Mouse (Mus musculus): ENCODE data around the gene Clcnka. TPM values are rescaled to one million over a fixed set of nuclear protein-coding genes. Genes with fewer than 3 reads are reported as not detected.

Clcnka gene
- polyA plus RNA-seq, 1 experiment, result not detected

GRCm38 (mm10) chr4:141389366-141390150, 9.0 kb downstream of the Clcnka start:
- no peak overlapping the region for H3K4me3 ChIP-seq (ENCODE audit: insufficient read depth, low read depth, low read length)
- H3K4me1 ChIP-seq (ENCODE audit: control insufficient read depth, insufficient read depth, low read length), result peaks cover under 1% of the 10 kb centered on the region; the same call in 1 of the 2 replicates
- 74% methylated on average over 18 of the region's 18 CpGs for WGBS
- H3K27ac ChIP-seq (ENCODE audit: insufficient read depth, low read depth, low read length), result no peak overlapping the region
- no peak for TF ChIP-seq CTCF (IDR thresholded peaks at IDR 0.05; ENCODE audit: insufficient read depth, low read depth, low read length)
- no peak for TF ChIP-seq POLR2A (IDR thresholded peaks at IDR 0.05; ENCODE audit: insufficient read depth, low read depth, low read length)

- 76% methylated on average over 5 of the region's 5 CpGs for WGBS
- TF ChIP-seq POLR2A (IDR thresholded peaks at IDR 0.05; ENCODE audit: insufficient read depth, low read depth, low read length) (no peak), CTCF (IDR thresholded peaks at IDR 0.05; ENCODE audit: insufficient read depth, low read depth, low read length) (no peak)
- H3K4me1 ChIP-seq (ENCODE audit: control insufficient read depth, insufficient read depth, low read length), result no peaks in the 10 kb centered on the region
Measured at GRCm38 (mm10) chr4:141387933-141388332, 10.6 kb downstream of the Clcnka start.

GRCm38 (mm10) chr4:141387093-141387784, 11.3 kb downstream of the Clcnka start:
- 14% methylated on average over 5 of the region's 5 CpGs for whole genome bisulfite sequencing
- Histone ChIP-seq H3K4me1 (ENCODE audit: control insufficient read depth, insufficient read depth, low read length) (peaks cover 7% of the 10 kb centered on the region), H3K4me3 (ENCODE audit: insufficient read depth, low read depth, low read length) (no peak overlapping the region), H3K27ac (ENCODE audit: insufficient read depth, low read depth, low read length) (no peak overlapping the region)
- no peak for TF ChIP-seq POLR2A (IDR thresholded peaks at IDR 0.05; ENCODE audit: insufficient read depth, low read depth, low read length)
- peak; percentile 23; the same call in 1 of the 2 replicates for TF ChIP-seq CTCF (IDR thresholded peaks at IDR 0.05; ENCODE audit: insufficient read depth, low read depth, low read length)

More at GRCm38 (mm10) chr4:141387933-141388332, 10.6 kb downstream of the Clcnka start:
- Histone ChIP-seq H3K4me3 (ENCODE audit: insufficient read depth, low read depth, low read length) (no peak overlapping the region), H3K27ac (ENCODE audit: insufficient read depth, low read depth, low read length) (no peak overlapping the region)

- TF ChIP-seq CTCF (IDR thresholded peaks at IDR 0.05; ENCODE audit: insufficient read depth, low read depth, low read length) (no peak), POLR2A (IDR thresholded peaks at IDR 0.05; ENCODE audit: insufficient read depth, low read depth, low read length) (no peak)
- Histone ChIP-seq H3K27ac (ENCODE audit: insufficient read depth, low read depth, low read length) (no peak overlapping the region), H3K4me1 (ENCODE audit: control insufficient read depth, insufficient read depth, low read length) (peaks cover 10% of the 10 kb centered on the region), H3K4me3 (ENCODE audit: insufficient read depth, low read depth, low read length) (no peak overlapping the region)
- 78% methylated on average over 7 of the region's 7 CpGs for WGBS
Measured at GRCm38 (mm10) chr4:141386150-141386549, 12.4 kb downstream of the Clcnka start.

- TF ChIP-seq POLR2A (IDR thresholded peaks at IDR 0.05; ENCODE audit: insufficient read depth, low read depth, low read length), result no peak
- TF ChIP-seq CTCF (IDR thresholded peaks at IDR 0.05; ENCODE audit: insufficient read depth, low read depth, low read length), result peak; percentile 88
- no peak overlapping the region for H3K4me3 ChIP-seq (ENCODE audit: insufficient read depth, low read depth, low read length)
- WGBS, result 1% methylated on average over 7 of the region's 7 CpGs
- H3K27ac ChIP-seq (ENCODE audit: insufficient read depth, low read depth, low read length), result no peak overlapping the region
- H3K4me1 ChIP-seq (ENCODE audit: control insufficient read depth, insufficient read depth, low read length), result peaks cover 10% of the 10 kb centered on the region
Measured at GRCm38 (mm10) chr4:141385275-141385674, 13.2 kb downstream of the Clcnka start.

- TF ChIP-seq CTCF (IDR thresholded peaks at IDR 0.05; ENCODE audit: insufficient read depth, low read depth, low read length) (no peak), POLR2A (IDR thresholded peaks at IDR 0.05; ENCODE audit: insufficient read depth, low read depth, low read length) (no peak)
Measured at GRCm38 (mm10) chr4:141382406-141382805, 16.1 kb downstream of the Clcnka start.

GRCm38 (mm10) chr4:141379674-141380073, 18.9 kb downstream of the Clcnka start:
- no peak overlapping the region for H3K4me3 ChIP-seq (ENCODE audit: insufficient read depth, low read depth, low read length)
- H3K4me1 ChIP-seq (ENCODE audit: control insufficient read depth, insufficient read depth, low read length), result peaks cover 10% of the 10 kb centered on the region
- TF ChIP-seq CTCF (IDR thresholded peaks at IDR 0.05; ENCODE audit: insufficient read depth, low read depth, low read length) (no peak), POLR2A (IDR thresholded peaks at IDR 0.05; ENCODE audit: insufficient read depth, low read depth, low read length) (no peak)
- 55% methylated on average over 8 of the region's 8 CpGs for WGBS
- H3K27ac ChIP-seq (ENCODE audit: insufficient read depth, low read depth, low read length), result no peak overlapping the region

More at GRCm38 (mm10) chr4:141382406-141382805, 16.1 kb downstream of the Clcnka start:
- 9% methylated on average over 25 of the region's 25 CpGs for WGBS
- Histone ChIP-seq H3K27ac (ENCODE audit: insufficient read depth, low read depth, low read length) (no peak overlapping the region), H3K4me3 (ENCODE audit: insufficient read depth, low read depth, low read length) (peak overlapping the region; percentile 39), H3K4me1 (ENCODE audit: control insufficient read depth, insufficient read depth, low read length) (peaks cover 10% of the 10 kb centered on the region)

- WGBS, result 93% methylated on average over 5 of the region's 5 CpGs
- Histone ChIP-seq H3K4me1 (ENCODE audit: control insufficient read depth, insufficient read depth, low read length) (no peaks in the 10 kb centered on the region; the same call in 1 of the 2 replicates), H3K27ac (ENCODE audit: insufficient read depth, low read depth, low read length) (no peak overlapping the region), H3K4me3 (ENCODE audit: insufficient read depth, low read depth, low read length) (no peak overlapping the region)
- no peak for TF ChIP-seq POLR2A (IDR thresholded peaks at IDR 0.05; ENCODE audit: insufficient read depth, low read depth, low read length)
- no peak for TF ChIP-seq CTCF (IDR thresholded peaks at IDR 0.05; ENCODE audit: insufficient read depth, low read depth, low read length)
Measured at GRCm38 (mm10) chr4:141372426-141372825, 26.1 kb downstream of the Clcnka start.

All from olfactory bulb, adult 2 months (tissue).